ENCODE assay signal across 23 mouse cellular contexts in genomic region chr3:124357533-124357932, GRCm38 (mm10). TPM values are rescaled to one million over a fixed set of nuclear protein-coding genes. Genes with fewer than 3 reads are reported as not detected.
DNase-seq lines count a peak whose midpoint lies in the region.
"Had no signal": no experiment of that assay in that cellular context is flagged by ENCODE, and none has a peak within 500 bp of the region (broad histone marks: within the 10 kb centered on the region; RNA-seq: fewer than 3 reads in every experiment).

No protein-coding gene starts in this region.

- DNase-seq in layer of hippocampus, adult 8-10 months (ENCODE audit: low spot score in 2 of 2), result peak; percentile 3 to 13
- DNase-seq in layer of hippocampus, postnatal 25 days (ENCODE audit: extremely low spot score in 1 of 2, low spot score in 1 of 2), result no peak
- DNase-seq in right cerebral cortex, postnatal 10 days (ENCODE audit: low spot score in 2 of 2), result peak; percentile 25 to 65
- DNase-seq in right cerebral cortex, postnatal 4 days, result no peak
- peak; percentile 25 for DNase-seq in layer of hippocampus, adult 9-11 months
- peak; percentile 65 for DNase-seq in telencephalon, adult 2 months (ENCODE audit: low read depth, low spot score)
- DNase-seq in lung, postnatal 36 days, result no peak
- DNase-seq in urinary bladder, postnatal 36 days (ENCODE audit: low spot score in 2 of 2), result no peak
- DNase-seq: adrenal gland, adult 2 months; adrenal gland, postnatal 36 days; B cell, adult 2 months; cerebellum, adult 2 months; cerebellum, postnatal 25 days; gastrocnemius, postnatal 10 days; heart, postnatal 14 days; kidney, adult 11 months; kidney, postnatal 25 days; liver; lung, embryonic 14.5 days; lung, postnatal 14 days; thymus, adult 2 months; thymus, postnatal 36 days had no signal

RNA-seq across cellular contexts. Expression of gene Tram1l1, which starts 36.9 kb away (rescaled TPM):
- total RNA-seq in layer of hippocampus, adult 8-10 months (2022), result 10 to 100 TPM; 13.7 to 16.8 (median 15.9) TPM
- total RNA-seq in layer of hippocampus, postnatal 25 days (2021), result 10 to 100 TPM; 17.1 to 18.5 TPM
- total RNA-seq: megakaryocyte progenitor cell, adult 5-6 weeks had no signal

Comparison
In these comparisons a context has a peak if more than half of its experiments do, and no peak if none do; other contexts are left out.
1. DNase-seq: peak in layer of hippocampus, adult 8-10 months (2 of 2), right cerebral cortex, postnatal 10 days (2 of 2), layer of hippocampus, adult 9-11 months (single experiment) and telencephalon, adult 2 months (single experiment); none in layer of hippocampus, postnatal 25 days (0 of 2), right cerebral cortex, postnatal 4 days (single experiment), lung, postnatal 36 days (single experiment) and urinary bladder, postnatal 36 days (0 of 2).